Mouse (Mus musculus) cortical plate, adult 2 months (tissue): ENCODE data around the gene Necap2.

Source experiments
- CTCF ChIP-seq: fragments of 200-500 bp; IDR thresholded peaks from 2 replicates; pipeline ENCODE4 v1.5.1; 2011; ENCODE audit warnings: mild to moderate bottlenecking, control low read depth, low read length; ENCODE audit not compliant: insufficient read depth; ENCODE audit errors: extremely low read depth
- POLR2A ChIP-seq: fragments of 200-500 bp; IDR thresholded peaks from 2 replicates; pipeline ENCODE4 v1.6.1; 2011; ENCODE audit warnings: mild to moderate bottlenecking, low read length, control low read depth; ENCODE audit not compliant: insufficient read depth; ENCODE audit errors: extremely low read depth

DNA sequence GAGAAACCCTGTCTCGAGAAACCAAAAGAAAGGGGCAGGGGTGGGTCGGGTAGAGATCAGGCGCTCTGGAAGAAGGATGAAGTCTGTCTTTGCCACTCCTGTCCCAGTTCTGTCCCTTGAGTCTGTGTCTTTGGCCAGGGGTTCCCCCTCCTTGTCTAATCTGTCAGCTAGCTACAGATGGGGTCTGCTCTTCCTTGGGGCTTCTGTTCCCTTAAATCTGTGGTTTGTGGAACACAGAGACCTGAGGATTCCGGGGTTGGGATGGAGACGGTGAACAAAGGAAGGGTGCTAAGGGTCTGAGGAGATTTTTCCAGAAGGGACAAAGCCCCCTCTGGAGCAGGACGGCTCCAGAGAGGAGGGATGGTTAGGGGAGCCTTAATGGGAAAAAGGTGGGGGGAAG lies 9.9 kb upstream of the Necap2 start, which contains the start of gene Spata21:
- no peak for TF ChIP-seq CTCF
- no peak for TF ChIP-seq POLR2A
